Mouse (Mus musculus) fat pad, adult 2 months (tissue): ENCODE results near the gene Tapbp.
"Not testable (repeated sequence)": the region's sequence is repeated elsewhere in the genome, so short reads cannot be mapped to it uniquely, and the experiment has no call there.

ENCODE experiments used
- DNase-seq: peaks from one replicate; pipeline ENCODE4 v3.0.0-alpha.2; 2011; ENCODE audit warnings: low read depth, low spot score; ENCODE audit errors: extremely low read depth

Gene Tapbp

GRCm38 (mm10) chr17:33941381-33941780, 25.7 kb downstream of the Tapbp start:
- no peak for DNase-seq

- DNase-seq: no peak
Observed at GRCm38 (mm10) chr17:33943454-33943853, 27.8 kb downstream of the Tapbp start.

GRCm38 (mm10) chr17:33947430-33948089, 31.9 kb downstream of the Tapbp start:
- DNase-seq: no peak

- DNase-seq: no peak
Observed at GRCm38 (mm10) chr17:33948090-33948904, 32.6 kb downstream of the Tapbp start.

- no peak for DNase-seq
Observed at GRCm38 (mm10) chr17:33948905-33949537, 33.3 kb downstream of the Tapbp start.

- DNase-seq: no peak
Observed at GRCm38 (mm10) chr17:33950131-33950625, 34.5 kb downstream of the Tapbp start.

- DNase-seq: no peak
Observed at GRCm38 (mm10) chr17:33951021-33951946, 35.6 kb downstream of the Tapbp start, which contains the start of gene B3galt4. B3galt4 (minus strand) TSS chr17:33951488.

GRCm38 (mm10) chr17:33952015-33952414, 36.3 kb downstream of the Tapbp start:
- DNase-seq: not testable (repeated sequence)

GRCm38 (mm10) chr17:33952879-33953278, 37.2 kb downstream of the Tapbp start:
- DNase-seq: no peak

- DNase-seq: no peak
Observed at GRCm38 (mm10) chr17:33953310-33953709, 37.6 kb downstream of the Tapbp start.

- no peak for DNase-seq
Observed at GRCm38 (mm10) chr17:33953961-33954565, 38.4 kb downstream of the Tapbp start.

GRCm38 (mm10) chr17:33954646-33955554, 39.2 kb downstream of the Tapbp start:
- no peak for DNase-seq

GRCm38 (mm10) chr17:33955555-33956214, 40.0 kb downstream of the Tapbp start, which contains the start of the genes Vps52 and Rps18:
Vps52 (plus strand) TSS chr17:33955812.
Rps18 (minus strand) TSS chr17:33956001.
- DNase-seq: peak; percentile 85

- DNase-seq: no peak
Observed at GRCm38 (mm10) chr17:33956336-33956735, 40.6 kb downstream of the Tapbp start.

- DNase-seq: no peak
Observed at GRCm38 (mm10) chr17:33957493-33957892, 41.8 kb downstream of the Tapbp start.

- DNase-seq: no peak
Observed at GRCm38 (mm10) chr17:33958451-33958850, 42.8 kb downstream of the Tapbp start.

- DNase-seq: no peak
Observed at GRCm38 (mm10) chr17:33959135-33959534, 43.4 kb downstream of the Tapbp start.

GRCm38 (mm10) chr17:33959948-33960347, 44.2 kb downstream of the Tapbp start:
- DNase-seq: no peak
